Mouse (Mus musculus) left cerebral cortex, adult 9 months (tissue): ENCODE measurements at regions not wholly inside any gene's neighbourhood (a gene's known extent, or its start where the extent isn't known, plus 50 kb on each side); places are given as distances from the start of the nearest gene placed in this dataset.

Source experiments
- DNase-seq, 2 experiments: peaks; one replicate each; pipeline ENCODE4 v3.0.0; 2022; ENCODE audit warnings: low spot score in 2 of 2

DNA sequence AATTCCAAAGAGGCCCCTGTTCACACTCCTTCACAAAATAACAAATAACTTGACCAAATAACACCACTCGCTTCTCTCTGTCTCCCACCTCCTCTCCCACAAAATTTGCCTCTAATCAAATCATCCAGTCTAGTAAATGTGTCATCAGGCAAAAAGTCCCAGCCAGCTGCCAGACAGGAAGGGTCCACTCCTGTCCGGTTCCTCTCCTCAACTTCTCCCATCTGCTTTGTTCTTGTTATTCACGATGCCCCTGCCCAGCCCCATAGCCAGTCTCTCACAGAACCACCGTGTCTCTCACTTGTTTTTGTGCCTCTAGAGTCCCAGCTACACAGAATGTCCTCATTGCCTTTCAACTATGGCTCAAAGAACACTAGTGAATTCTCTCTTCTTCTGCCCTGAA is 53.8 kb downstream of the Ch25h start:
- DNase-seq, result no peak

DNA sequence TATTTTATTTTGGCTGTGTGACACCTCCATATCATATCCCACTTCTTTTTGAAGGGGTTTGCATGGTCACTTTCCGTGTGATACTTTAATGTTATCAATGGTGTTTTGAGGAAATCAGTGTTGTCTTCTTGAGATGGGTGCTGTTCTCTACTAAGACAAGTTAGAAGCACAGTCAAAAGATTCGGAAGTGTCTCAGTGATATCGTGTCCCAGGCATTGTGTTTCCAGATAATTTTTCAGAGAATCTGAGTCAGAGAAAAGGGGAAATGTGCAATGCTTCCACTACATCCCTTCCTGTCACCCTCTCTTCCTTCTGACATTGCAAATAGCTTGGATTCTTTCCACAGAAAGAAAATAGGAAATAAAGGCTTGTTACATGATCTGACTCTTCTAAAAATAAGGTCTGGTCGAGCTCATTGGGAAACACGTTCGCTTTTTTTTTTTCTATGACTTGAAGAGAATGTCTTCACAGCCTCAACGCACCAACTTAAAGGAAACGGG is 54.6 kb downstream of the Ch25h start:
- DNase-seq, result no peak

DNA sequence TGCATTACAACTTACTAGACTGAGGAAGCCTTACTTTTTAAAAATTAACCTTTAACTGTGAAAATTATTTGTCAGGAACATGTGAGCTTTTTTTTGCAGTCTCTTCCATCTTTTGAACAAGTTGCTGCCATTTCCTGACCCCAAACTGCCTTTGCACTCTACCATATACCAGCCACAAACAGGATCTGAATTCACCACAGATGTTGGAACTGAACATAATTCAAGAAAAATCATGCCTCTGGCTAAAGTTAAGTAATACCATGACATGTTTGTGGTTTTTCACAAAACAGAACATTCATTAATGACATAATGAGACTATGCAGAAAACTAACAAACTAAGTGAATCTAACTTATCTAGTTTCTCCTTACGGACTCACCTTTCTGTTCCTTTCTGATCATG is 67.8 kb downstream of the Ch25h start:
- DNase-seq, result no peak

GRCm38 (mm10) chr19:34406710-34407109 is 68.3 kb downstream of the Ch25h start:
- no peak for DNase-seq

DNA sequence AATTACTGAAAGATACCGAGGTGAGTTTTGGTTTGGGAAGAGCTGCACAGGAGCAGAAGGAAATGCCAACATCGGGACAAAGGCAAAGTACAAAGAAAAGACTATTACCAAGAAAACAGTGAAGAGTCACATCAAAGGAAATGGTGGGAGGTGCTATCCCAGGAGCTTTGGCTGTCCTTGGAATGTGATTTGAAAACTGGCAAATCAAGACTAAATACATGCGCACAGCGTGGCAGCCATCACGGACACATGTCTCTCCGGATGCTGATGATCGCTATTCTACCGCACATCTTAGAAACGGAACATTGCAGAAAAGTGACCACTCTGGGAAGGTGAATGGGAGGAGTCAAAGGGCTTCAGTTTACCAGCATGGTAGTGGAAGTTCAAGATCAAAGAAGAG is 78.7 kb downstream of the Ch25h start:
- DNase-seq, result no peak

DNA sequence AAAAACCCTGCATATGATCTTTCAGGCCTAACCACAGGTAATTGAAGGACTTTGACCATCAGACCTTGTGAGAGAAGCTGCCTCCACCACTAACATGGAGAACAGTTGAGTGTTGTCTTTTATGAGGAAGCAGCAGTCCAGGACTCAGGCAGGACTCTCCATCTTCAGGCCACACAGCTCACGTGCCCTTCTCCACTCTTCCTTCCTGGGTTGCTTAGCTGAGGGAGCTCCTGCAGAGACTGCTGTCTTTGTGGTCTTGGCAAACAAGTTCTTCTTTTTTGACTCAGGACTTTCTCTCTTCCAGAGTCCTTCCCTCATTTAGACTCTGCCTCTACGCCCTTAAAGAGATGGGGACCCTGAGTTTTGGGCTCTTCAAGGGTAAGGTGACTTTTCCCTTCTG is 85.0 kb downstream of the Ch25h start:
- DNase-seq, result peak in 1 of 2 experiments; percentile 1

- no peak for DNase-seq
Observed at GRCm38 (mm10) chr19:34382551-34382950, 92.1 kb downstream of the Fas start.
